Mouse (Mus musculus) olfactory bulb, adult 2 months (tissue): ENCODE results near the gene Mre11a. TPM values are rescaled to one million over a fixed set of nuclear protein-coding genes. Genes with fewer than 3 reads are reported as not detected.
A peak's percentile ranks its signal among the peaks of the same experiment; 100 is the strongest.

Source experiments
- H3K27ac ChIP-seq: fragments of 200-500 bp; 2 replicates; pipeline ENCODE4 v1.5.1; 2012; ENCODE audit warnings: low read depth, low read length; ENCODE audit not compliant: insufficient read depth
- H3K4me1 ChIP-seq: fragments of 200-500 bp; 2 replicates; pipeline ENCODE4 v1.6.1; 2012; ENCODE audit warnings: low read length; ENCODE audit not compliant: control insufficient read depth, insufficient read depth
- H3K4me3 ChIP-seq: fragments of 200-500 bp; 2 replicates; pipeline ENCODE4 v1.5.1; 2012; ENCODE audit warnings: mild to moderate bottlenecking, low read depth, low read length, moderate library complexity; ENCODE audit not compliant: insufficient read depth
- CTCF ChIP-seq: fragments of 200-500 bp; IDR thresholded peaks from 2 replicates; pipeline ENCODE4 v1.5.1; 2012; ENCODE audit warnings: low read depth, mild to moderate bottlenecking, low read length, moderate library complexity; ENCODE audit not compliant: insufficient read depth
- POLR2A ChIP-seq: fragments of 200-500 bp; IDR thresholded peaks from 2 replicates; pipeline ENCODE4 v1.6.1; 2012; ENCODE audit warnings: mild to moderate bottlenecking, low read depth, low read length, moderate library complexity; ENCODE audit not compliant: insufficient read depth
- whole genome bisulfite sequencing: fragments of 180-500 bp; shearing (Covaris S2); methylation state at CpG from one replicate; pipeline ENCODE4 v1.1.7; 2018; 5-methylcytosine and 5-hydroxymethylcytosine counted together
- polyA plus RNA-seq: library from polyadenylated mRNA; stranded (reverse); fragments of >200 nt; gene quantifications from 2 replicates; pipeline ENCODE4 v1.2.4, GENCODE M21; 2012; ENCODE audit warnings: low replicate concordance; ENCODE audit not compliant: missing spikeins, insufficient read depth, insufficient read length

Gene Mre11a
- polyA plus RNA-seq = not detected in 2 replicates

DNA sequence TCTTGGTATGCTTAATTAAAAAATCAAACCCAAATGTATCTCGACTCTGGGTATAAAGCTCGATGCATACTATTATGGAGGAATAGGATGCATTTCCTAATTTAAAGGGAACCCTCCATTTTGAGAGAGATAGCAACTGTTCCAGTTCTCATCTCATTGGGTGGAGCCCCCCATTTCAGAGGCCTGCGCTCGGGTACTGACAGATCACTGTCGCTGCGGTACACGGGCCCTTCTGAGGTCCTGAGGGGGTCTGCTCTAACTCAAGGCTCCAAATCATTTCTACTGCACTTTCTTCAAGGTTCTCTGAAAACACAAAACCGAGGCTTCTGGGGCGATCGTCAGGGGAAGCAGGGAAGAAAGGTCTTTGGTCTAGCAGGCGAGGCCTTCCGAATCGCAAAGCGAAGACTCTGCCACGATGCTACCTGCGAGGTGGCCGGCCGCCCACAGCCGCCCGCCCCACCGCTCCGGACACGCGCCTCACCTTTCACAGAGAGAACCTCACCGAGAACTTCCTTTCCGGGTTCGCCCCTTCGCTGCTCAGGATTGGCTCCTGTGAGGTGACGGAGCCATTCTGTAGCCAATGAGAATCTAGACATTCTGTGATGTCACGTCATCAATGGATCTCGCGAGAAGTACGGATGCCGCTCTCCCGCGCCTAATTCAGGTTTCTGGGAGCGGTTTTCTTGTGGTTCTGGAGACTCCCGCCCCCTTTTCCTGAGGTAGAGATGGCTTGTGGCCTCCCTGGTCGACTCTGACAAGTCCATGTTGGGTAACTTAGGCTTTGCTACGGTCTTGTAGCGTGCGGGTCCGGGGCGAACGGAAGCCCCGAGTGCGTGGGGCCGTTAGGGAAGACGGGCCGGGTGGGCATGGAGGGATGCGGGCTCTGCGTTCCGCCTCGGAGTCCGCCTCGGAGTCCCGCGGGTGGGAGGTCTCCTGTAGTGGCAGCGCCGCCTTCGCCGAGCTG lies at the start of gene Mre11a, which contains the start of gene Ankrd49:
Gene Mre11a, plus strand, starts transcription at position 616 of the 964 bp plus-strand sequence.
Gene Ankrd49, minus strand, starts transcription at position 818 of the 964 bp plus-strand sequence.
- under 1% methylated on average over 62 of the region's 62 CpGs for WGBS
- TF ChIP-seq CTCF (no peak), POLR2A (peak; percentile 66)
- no peaks in the 10 kb centered on the region for H3K4me1 ChIP-seq
- peak within 1 kb of the TSS; percentile 98 for H3K27ac ChIP-seq
- H3K4me3 ChIP-seq = peak within 1 kb of the TSS; percentile 90

DNA sequence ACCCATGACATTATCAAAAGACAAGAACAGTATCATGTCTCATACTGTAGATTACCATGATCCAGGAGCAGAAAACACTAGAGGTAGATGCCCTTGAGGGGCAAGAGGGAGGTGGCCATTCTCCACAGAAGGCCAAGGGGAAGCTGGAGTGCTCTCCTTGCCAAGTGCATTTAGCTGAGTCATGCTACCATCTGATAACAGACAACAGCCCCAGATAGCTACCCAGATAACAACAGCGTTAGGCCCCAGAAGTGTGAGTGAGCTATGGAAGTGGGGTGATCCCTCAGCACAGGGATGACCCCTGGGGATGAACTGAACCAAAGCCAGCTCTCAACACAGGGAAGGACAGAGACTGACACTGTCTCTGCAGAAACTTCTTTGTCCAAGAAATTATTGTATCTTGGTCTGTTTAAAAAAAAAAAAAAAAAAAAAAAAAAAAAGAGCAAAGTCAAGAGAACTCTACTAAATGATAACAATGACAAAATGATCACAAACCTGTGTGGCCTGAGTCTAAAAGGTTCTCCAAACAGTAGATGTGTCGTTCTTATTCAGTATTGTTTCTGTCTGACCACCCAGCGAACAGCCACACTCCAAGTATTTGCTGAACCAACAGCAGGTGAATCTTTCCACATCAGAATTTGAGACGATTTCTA lies 44.8 kb upstream of the Mre11a start:
- WGBS = 78% methylated on average over 4 of the region's 4 CpGs
- no peak overlapping the region for H3K27ac ChIP-seq

GRCm38 (mm10) chr9:14740151-14740924 lies 44.1 kb upstream of the Mre11a start, which contains the start of gene Piwil4:
TSS of gene Piwil4 (minus strand) at chr9:14740733.
- Histone ChIP-seq H3K27ac (no peak within 1 kb of the TSS), H3K4me3 (no peak within 1 kb of the TSS), H3K4me1 (peaks cover 4% of the 10 kb centered on the region; the same call in 1 of the 2 replicates)
- TF ChIP-seq CTCF (no peak), POLR2A (no peak)
- 77% methylated on average over 19 of the region's 19 CpGs for WGBS

More for the DNA sequence above, 44.8 kb upstream of the Mre11a start:
- TF ChIP-seq POLR2A (no peak), CTCF (no peak)
- Histone ChIP-seq H3K4me3 (no peak overlapping the region), H3K4me1 (peaks cover 4% of the 10 kb centered on the region; the same call in 1 of the 2 replicates)

- Histone ChIP-seq H3K4me3 (peak overlapping the region; percentile 40), H3K27ac (no peak overlapping the region), H3K4me1 (peaks cover 16% of the 10 kb centered on the region)
- TF ChIP-seq POLR2A (no peak), CTCF (no peak)
- WGBS = 54% methylated on average over 42 of the region's 42 CpGs
Measured at GRCm38 (mm10) chr9:14750901-14751502, 33.5 kb upstream of the Mre11a start.

- no peak for TF ChIP-seq CTCF
- no peak for TF ChIP-seq POLR2A
- H3K4me1 ChIP-seq = peaks cover 14% of the 10 kb centered on the region
- peak overlapping the region; percentile 40 for H3K4me3 ChIP-seq
- no peak overlapping the region for H3K27ac ChIP-seq
- WGBS = 1% methylated on average over 50 of the region's 50 CpGs
Measured at GRCm38 (mm10) chr9:14751503-14752000, 32.9 kb upstream of the Mre11a start.

DNA sequence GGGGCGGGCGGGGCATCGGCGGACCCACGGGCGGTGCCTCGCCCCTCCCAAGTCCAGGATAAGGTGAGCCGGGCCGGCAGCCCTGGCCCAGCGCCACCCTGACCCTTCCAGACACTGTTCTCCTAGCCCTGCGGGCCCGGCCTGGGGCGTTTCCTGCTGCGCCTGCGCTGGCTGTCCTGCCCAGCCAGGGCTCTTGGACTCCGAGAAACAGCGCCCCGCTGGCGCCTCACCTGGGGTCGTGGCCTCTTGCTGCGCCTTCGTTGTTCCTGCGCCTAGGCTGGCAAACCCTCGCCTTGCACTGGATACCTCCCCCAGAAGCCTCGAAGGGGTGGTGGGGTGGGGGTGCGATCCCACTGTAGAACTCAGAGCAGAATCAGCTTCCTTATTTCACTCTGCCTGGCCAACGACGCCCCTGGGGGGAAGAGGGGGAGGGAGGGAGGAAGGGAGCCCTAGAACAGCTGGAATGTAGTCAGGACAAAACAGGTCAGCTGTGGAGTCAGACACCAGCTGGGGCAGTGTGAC lies 32.4 kb upstream of the Mre11a start, which contains the start of gene Fut4:
Gene Fut4, minus strand, starts transcription at position 393 of the 522 bp plus-strand sequence.
- 4% methylated on average over 28 of the region's 28 CpGs for WGBS
- H3K27ac ChIP-seq = no peak within 1 kb of the TSS
- peaks cover 14% of the 10 kb centered on the region for H3K4me1 ChIP-seq
- H3K4me3 ChIP-seq = peak within 1 kb of the TSS; percentile 40
- no peak for TF ChIP-seq CTCF
- no peak for TF ChIP-seq POLR2A

- no peak overlapping the region for H3K4me3 ChIP-seq
- no peak overlapping the region for H3K27ac ChIP-seq
- no peak for TF ChIP-seq POLR2A
- no peak for TF ChIP-seq CTCF
- peaks cover 14% of the 10 kb centered on the region for H3K4me1 ChIP-seq
Measured at GRCm38 (mm10) chr9:14753947-14754346, 30.5 kb upstream of the Mre11a start.
